8 mouse cellular contexts compared by ENCODE assay signal in the genomic region with DNA sequence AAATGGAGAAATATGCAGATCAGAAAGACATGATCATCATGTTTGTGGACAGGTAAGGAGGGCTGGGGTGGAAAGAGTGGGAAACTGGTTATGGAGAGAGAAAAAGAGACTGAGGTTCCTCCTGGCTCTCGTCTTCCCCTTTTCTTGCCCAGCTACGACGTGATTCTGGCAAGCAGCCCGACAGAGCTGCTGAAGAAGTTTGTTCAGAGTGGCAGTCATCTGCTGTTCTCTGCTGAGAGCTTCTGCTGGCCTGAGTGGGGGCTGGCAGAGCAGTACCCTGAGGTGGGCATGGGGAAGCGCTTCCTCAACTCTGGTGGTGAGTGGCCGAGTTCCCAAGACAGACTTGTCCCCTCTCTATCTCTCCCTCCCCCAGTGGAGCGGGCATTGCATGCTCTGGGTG. TPM values are rescaled to one million over a fixed set of nuclear protein-coding genes. Genes with fewer than 3 reads are reported as not detected.
DNase-seq lines count a peak whose midpoint lies in the region; ATAC-seq and TF ChIP-seq lines count a peak whose summit lies in the region.

No protein-coding gene starts in this region.

- H3K9ac ChIP-seq in MEL (ENCODE audit: control insufficient read depth, low read depth, low read length, poor library complexity, severe bottlenecking): peak overlapping the region; percentile 92
- peak overlapping the region; percentile 99 for H3K9ac ChIP-seq in forebrain, embryonic 15.5 days (replicated peaks)

- no peaks in the 10 kb centered on the region for H3K9me3 ChIP-seq in MEL (replicated peaks; ENCODE audit: insufficient read depth, low read length)
- H3K9me3 ChIP-seq in forebrain, embryonic 15.5 days: no peaks in the 10 kb centered on the region

- H3K79me2 ChIP-seq in MEL (ENCODE audit: control insufficient read depth, insufficient read depth, low read length, poor library complexity): peaks cover 7% of the 10 kb centered on the region; the same call in 1 of the 2 replicates

- no peak overlapping the region for H3K27ac ChIP-seq in MEL (ENCODE audit: control insufficient read depth, low read depth, low read length)
- H3K27ac ChIP-seq in forebrain, embryonic 15.5 days (replicated peaks): peak overlapping the region; percentile 97; the same call in 1 of the 2 replicates

- TF ChIP-seq POLR2A in MEL (IDR thresholded peaks at IDR 0.05; ENCODE audit: control insufficient read depth in 1 of 2, insufficient read depth in 1 of 2, low read depth in 1 of 2, low read length in 2 of 2, poor library complexity in 1 of 2): no peak

- no peak for TF ChIP-seq CTCF in MEL (IDR thresholded peaks at IDR 0.05 in 2 of 3, conservative IDR thresholded peaks at IDR 0.05 in 1 of 3; ENCODE audit: control insufficient read depth in 1 of 3, insufficient read depth in 1 of 3, low read depth in 2 of 3, low read length in 3 of 3, poor library complexity in 1 of 3, severe bottlenecking in 1 of 3)

- no peaks in the 10 kb centered on the region for H3K27me3 ChIP-seq in MEL (ENCODE audit: control insufficient read depth in 1 of 2, insufficient read depth in 2 of 2, low read length in 2 of 2)
- H3K27me3 ChIP-seq in forebrain, embryonic 15.5 days: no peaks in the 10 kb centered on the region

- ATAC-seq in forebrain, embryonic 15.5 days (replicated peaks): no peak

- H3K4me2 ChIP-seq in forebrain, embryonic 15.5 days (replicated peaks): peak overlapping the region; percentile 89

- peaks cover 0 to 9% of the 10 kb centered on the region in 2 experiments; a peak in 2 of 4 replicates for H3K4me1 ChIP-seq in MEL (ENCODE audit: control insufficient read depth in 1 of 2, insufficient read depth in 2 of 2, low read length in 2 of 2)
- H3K4me1 ChIP-seq in forebrain, embryonic 15.5 days: peaks cover 21% of the 10 kb centered on the region

- peak overlapping the region; percentile 78 to 95 for H3K4me3 ChIP-seq in MEL (ENCODE audit: control insufficient read depth in 1 of 2, insufficient read depth in 1 of 2, low read depth in 2 of 2, low read length in 2 of 2)
- H3K4me3 ChIP-seq in forebrain, embryonic 15.5 days: peak overlapping the region; percentile 90

- H3K36me3 ChIP-seq in MEL (ENCODE audit: control insufficient read depth in 1 of 2, insufficient read depth in 2 of 2, low read length in 2 of 2): 0 out of 4 replicates have a peak, but pooled peaks cover 0 to 2% of the 10 kb centered on the region in 2 experiments
- H3K36me3 ChIP-seq in forebrain, embryonic 15.5 days: peaks cover 52% of the 10 kb centered on the region

- peak; percentile 58 to 61 for DNase-seq in heart, adult 18-20 months
- DNase-seq in heart, adult 8-10 months (ENCODE audit: low spot score): no peak
- peak; percentile 91 for DNase-seq in MEL (ENCODE audit: low read depth, low spot score)
- peak; percentile 40 for DNase-seq in kidney, postnatal 25 days
- peak; percentile 48 to 56 for DNase-seq in lung, postnatal 4 days
- no peak for DNase-seq in ovary, adult 18-20 months (ENCODE audit: low spot score)
- DNase-seq in adrenal gland, postnatal 14 days: no peak

- no peak for TF ChIP-seq RAD21 in MEL (IDR thresholded peaks at IDR 0.05; ENCODE audit: low read depth, low read length)

- WGBS in forebrain, embryonic 15.5 days: 51% methylated on average over 7 of the region's 7 CpGs

- 0 out of 4 replicates have a peak, but pooled peaks of 1 of the 2 experiments have one; percentile 42 for TF ChIP-seq EP300 in MEL (IDR thresholded peaks at IDR 0.05; ENCODE audit: low read depth in 1 of 2, low read length in 2 of 2)

TF ChIP-seq in MEL, 35 proteins besides CTCF, POLR2A, EP300 and RAD21:
- TF ChIP-seq POLR2AphosphoS2 (IDR thresholded peaks at IDR 0.05; ENCODE audit: low read length) (no peak), SMC3 (IDR thresholded peaks at IDR 0.05; ENCODE audit: low read depth, low read length) (no peak), TBP (IDR thresholded peaks at IDR 0.05; ENCODE audit: low read depth, low read length) (peak; percentile 61; the same call in 1 of the 2 replicates), ELF1 (IDR thresholded peaks at IDR 0.05; ENCODE audit: low read depth, low read length) (no peak), NRF1 (IDR thresholded peaks at IDR 0.05; ENCODE audit: insufficient read depth, low read depth, low read length, poor library complexity, severe bottlenecking) (no peak), TAL1 (IDR thresholded peaks at IDR 0.05; ENCODE audit: low read length) (no peak), ZKSCAN1 (IDR thresholded peaks at IDR 0.05; ENCODE audit: low read depth, low read length) (no peak), ETS1 (IDR thresholded peaks at IDR 0.05; ENCODE audit: low read depth, low read length) (peak; percentile 54; the same call in 1 of the 2 replicates), E2F4 (IDR thresholded peaks at IDR 0.05; ENCODE audit: borderline replicate concordance, low read depth, low read length) (no peak), USF1 (IDR thresholded peaks at IDR 0.05; ENCODE audit: low read depth, low read length) (no peak), MAZ (IDR thresholded peaks at IDR 0.05; ENCODE audit: low read depth, low read length) (0 out of 2 replicates have a peak, but pooled peaks have one; percentile 22), BHLHE40 (IDR thresholded peaks at IDR 0.05; ENCODE audit: borderline replicate concordance, low read depth, low read length) (no peak), HCFC1 (IDR thresholded peaks at IDR 0.05; ENCODE audit: low read depth, low read length) (0 out of 2 replicates have a peak, but pooled peaks have one; percentile 22), RCOR1 (IDR thresholded peaks at IDR 0.05; ENCODE audit: low read depth, low read length) (peak; percentile 67), NELFE (IDR thresholded peaks at IDR 0.05; ENCODE audit: low read depth, low read length) (no peak), USF2 (IDR thresholded peaks at IDR 0.05; ENCODE audit: borderline replicate concordance in 1 of 2, insufficient read depth in 1 of 2, low read depth in 1 of 2, low read length in 2 of 2) (no peak), CHD2 (IDR thresholded peaks at IDR 0.05; ENCODE audit: low read length) (no peak)

RNA-seq across cellular contexts. Expression of gene Znhit1, which starts 0.6 kb away (rescaled TPM):
- 10 to 100 TPM; 62.6 to 67.4 TPM for total RNA-seq in heart, adult 18-20 months (2021)
- 10 to 100 TPM; 65.8 to 76.4 (median 71.6) TPM for total RNA-seq in heart, adult 8-10 months (2022)
- 51.8 and 56.6 TPM in 2 replicates for total RNA-seq in MEL (2012; rRNA removed)
- 100 to 1,000 TPM in 1 of 2 experiments, not detected in 1; 123 TPM for polyA plus RNA-seq in MEL (2012; ENCODE audit: insufficient read depth in 1 of 2, insufficient read length in 2 of 2, low read depth in 1 of 2, low replicate concordance in 2 of 2, missing spikeins in 1 of 2)
- polyA plus RNA-seq in forebrain, embryonic 15.5 days (2015; fragmentation: Nextera tagmentation; extraction: Ambion mirVana): 123 and 129 TPM in 2 replicates
- total RNA-seq in adrenal gland, postnatal 14 days (2021): 64.8 and 72.1 TPM in 2 replicates

RNA-seq across cellular contexts. Expression of gene Plod3, which starts 1.6 kb away (rescaled TPM):
- total RNA-seq in heart, adult 18-20 months (2021): 10 to 100 TPM; 33.2 to 35.8 TPM
- total RNA-seq in heart, adult 8-10 months (2022): 10 to 100 TPM; 28.8 to 35.8 (median 34.9) TPM
- 47.3 and 56.0 TPM in 2 replicates for total RNA-seq in MEL (2012; rRNA removed)
- 10 to 100 TPM in 1 of 2 experiments, not detected in 1; 62.8 TPM for polyA plus RNA-seq in MEL (2012; ENCODE audit: insufficient read depth in 1 of 2, insufficient read length in 2 of 2, low read depth in 1 of 2, low replicate concordance in 2 of 2, missing spikeins in 1 of 2)
- polyA plus RNA-seq in forebrain, embryonic 15.5 days (2015; fragmentation: Nextera tagmentation; extraction: Ambion mirVana): 28.8 and 35.6 TPM in 2 replicates
- total RNA-seq in adrenal gland, postnatal 14 days (2021): 54.9 and 57.8 TPM in 2 replicates

RNA-seq across cellular contexts. Expression of gene Cldn15, which starts 22.0 kb away (rescaled TPM):
- total RNA-seq in heart, adult 18-20 months (2021): 1 to 10 TPM; 5.1 to 8.4 TPM
- 1 to 10 TPM; 5.1 to 8.7 (median 8.0) TPM for total RNA-seq in heart, adult 8-10 months (2022)
- 1.0 and 1.2 TPM in 2 replicates for total RNA-seq in MEL (2012; rRNA removed)
- polyA plus RNA-seq in MEL (2012; ENCODE audit: insufficient read depth in 1 of 2, insufficient read length in 2 of 2, low read depth in 1 of 2, low replicate concordance in 2 of 2, missing spikeins in 1 of 2): 1 to 10 TPM in 1 of 2 experiments, not detected in 1; 2.1 TPM
- 0.10 and 0.28 TPM in 2 replicates for polyA plus RNA-seq in forebrain, embryonic 15.5 days (2015; fragmentation: Nextera tagmentation; extraction: Ambion mirVana)
- total RNA-seq in adrenal gland, postnatal 14 days (2021): 13.5 and 14.7 TPM in 2 replicates

RNA-seq across cellular contexts. Expression of gene Fis1, which starts 35.3 kb away (rescaled TPM):
- total RNA-seq in heart, adult 18-20 months (2021): 100 to 1,000 TPM; 190 to 205 TPM
- total RNA-seq in heart, adult 8-10 months (2022): 100 to 1,000 TPM; 192 to 210 (median 197) TPM
- 151 and 164 TPM in 2 replicates for total RNA-seq in MEL (2012; rRNA removed)
- polyA plus RNA-seq in MEL (2012; ENCODE audit: insufficient read depth in 1 of 2, insufficient read length in 2 of 2, low read depth in 1 of 2, low replicate concordance in 2 of 2, missing spikeins in 1 of 2): 100 to 1,000 TPM in 1 of 2 experiments, not detected in 1; 184 TPM
- polyA plus RNA-seq in forebrain, embryonic 15.5 days (2015; fragmentation: Nextera tagmentation; extraction: Ambion mirVana): 336 and 351 TPM in 2 replicates
- 136 TPM in 2 replicates for total RNA-seq in adrenal gland, postnatal 14 days (2021)

RNA-seq across cellular contexts. Expression of gene Vgf, which starts 37.8 kb away (rescaled TPM):
- total RNA-seq in heart, adult 18-20 months (2021): not detected
- not detected for total RNA-seq in heart, adult 8-10 months (2022)
- total RNA-seq in MEL (2012; rRNA removed): 0.42 and 0.52 TPM in 2 replicates
- 1 to 10 TPM in 1 of 2 experiments, not detected in 1; 1.4 TPM for polyA plus RNA-seq in MEL (2012; ENCODE audit: insufficient read depth in 1 of 2, insufficient read length in 2 of 2, low read depth in 1 of 2, low replicate concordance in 2 of 2, missing spikeins in 1 of 2)
- polyA plus RNA-seq in forebrain, embryonic 15.5 days (2015; fragmentation: Nextera tagmentation; extraction: Ambion mirVana): 4.0 and 4.4 TPM in 2 replicates
- 11.9 and 12.6 TPM in 2 replicates for total RNA-seq in adrenal gland, postnatal 14 days (2021)

Comparison
In these comparisons a context has a peak if more than half of its experiments do, and no peak if none do; other contexts are left out.
1. DNase-seq: peak in heart, adult 18-20 months (2 of 2), MEL (single experiment), kidney, postnatal 25 days (2 of 2) and lung, postnatal 4 days (2 of 2); none in heart, adult 8-10 months (single experiment), ovary, adult 18-20 months (single experiment) and adrenal gland, postnatal 14 days (single experiment).